Mouse (Mus musculus) heart, adult 2 months (tissue): ENCODE measurements around the gene Dram1. TPM values are rescaled to one million over a fixed set of nuclear protein-coding genes. Genes with fewer than 3 reads are reported as not detected.

Experiments
- DNase-seq, 2 experiments: peaks; one replicate each; pipeline ENCODE4 v3.0.0; 2021
- H3K27ac ChIP-seq: fragments of 200-600 bp; 2 replicates; pipeline ENCODE4 v1.8.1; 2022
- H3K27me3 ChIP-seq: fragments of 200-500 bp; 2 replicates; pipeline ENCODE4 v1.6.1; 2012; ENCODE audit warnings: mild to moderate bottlenecking, low read length, inconsistent platforms, mixed read lengths; ENCODE audit not compliant: control insufficient read depth, insufficient read depth
- H3K36me3 ChIP-seq: fragments of 200-500 bp; 2 replicates; pipeline ENCODE4 v1.6.1; 2012; ENCODE audit warnings: low read length, inconsistent platforms; ENCODE audit not compliant: control insufficient read depth, insufficient read depth
- H3K4me1 ChIP-seq: fragments of 200-500 bp; 2 replicates; pipeline ENCODE4 v1.6.1; 2011; ENCODE audit warnings: low read length; ENCODE audit not compliant: control insufficient read depth, insufficient read depth
- H3K4me3 ChIP-seq: fragments of 200-600 bp; 2 replicates; pipeline ENCODE4 v1.8.1; 2022
- H3K79me2 ChIP-seq: fragments of 200-500 bp; replicated peaks from 2 replicates; pipeline ENCODE4 v1.6.1; 2012; ENCODE audit warnings: mild to moderate bottlenecking, inconsistent platforms, low read length, moderate library complexity, mixed read lengths; ENCODE audit not compliant: control insufficient read depth, insufficient read depth
- H3K9ac ChIP-seq: fragments of 200-500 bp; 2 replicates; pipeline ENCODE4 v1.6.1; 2012; ENCODE audit warnings: low read depth, mild to moderate bottlenecking, control low read depth, inconsistent platforms, low read length, mixed read lengths
- CTCF ChIP-seq: fragments of 200-600 bp; IDR thresholded peaks from 2 replicates; pipeline ENCODE4 v1.8.1; 2022; ENCODE audit warnings: antibody characterized with exemption, mild to moderate bottlenecking, moderate library complexity
- EP300 ChIP-seq: fragments of 200-500 bp; IDR thresholded peaks from 2 replicates; pipeline ENCODE4 v1.6.1; 2011; ENCODE audit warnings: low read depth, low read length, control low read depth; ENCODE audit not compliant: insufficient read depth
- POLR2A ChIP-seq: fragments of 200-500 bp; IDR thresholded peaks from 2 replicates; pipeline ENCODE4 v1.6.1; 2011; ENCODE audit warnings: mild to moderate bottlenecking, low read depth, low read length, control low read depth; ENCODE audit not compliant: insufficient read depth
- WGBS: fragments of 180-500 bp; shearing (Covaris S2); methylation state at CpG from one replicate; pipeline ENCODE4 v1.1.7; 2018; 5-methylcytosine and 5-hydroxymethylcytosine counted together
- intact Hi-C: fragments of 180-260 bp; cut with DNase I; formaldehyde crosslinking; loops from one replicate; pipeline ENCODE4 v1.15.1; 2025
- polyA plus RNA-seq: library from polyadenylated mRNA; depleted of rRNA; stranded (reverse); fragments of >200 nt; gene quantifications from 2 replicates; pipeline ENCODE4 v1.2.3, GENCODE M21; 2012
- total RNA-seq, 2 experiments: library from RNA; stranded (reverse); gene quantifications; 2 replicates each; pipeline ENCODE4 v1.2.3; 2021

Dram1 gene
- total and polyA plus RNA-seq, 3 experiments: 3.7 to 6.8 (median 4.5) TPM

GRCm38 (mm10) chr10:88369233-88369632, 9.6 kb downstream of the Dram1 start:
- intact Hi-C loops: no loop called here
- no peaks in the 10 kb centered on the region for H3K4me1 ChIP-seq
- WGBS: 54% methylated on average over 4 of the region's 4 CpGs

DNA sequence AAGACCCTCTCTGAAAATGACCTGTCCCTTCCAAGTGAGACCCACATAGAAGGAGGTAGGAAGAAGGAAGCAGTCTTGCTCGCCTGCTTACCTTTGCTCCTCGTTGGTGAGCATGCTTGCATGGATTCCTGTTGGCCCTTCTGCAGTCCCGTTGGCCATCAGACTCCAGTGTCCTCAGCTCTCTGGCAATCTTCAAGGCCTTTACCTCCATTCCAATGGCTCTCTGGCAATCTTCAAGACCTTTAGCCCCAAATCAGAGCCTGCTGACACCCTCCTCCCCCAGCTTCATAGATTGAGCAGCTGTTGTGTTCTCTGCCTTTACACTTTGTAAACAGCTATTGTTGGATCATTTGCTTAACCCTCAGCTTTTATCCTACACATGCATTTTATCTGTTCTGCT, 14.7 kb downstream of the Dram1 start:
- TF ChIP-seq CTCF: no peak
- TF ChIP-seq POLR2A: no peak
- no peak for TF ChIP-seq EP300
- intact Hi-C loops: no loop called here
- Histone ChIP-seq H3K9ac (no peak overlapping the region), H3K79me2 (no peaks in the 10 kb centered on the region), H3K36me3 (no peaks in the 10 kb centered on the region), H3K27me3 (no peaks in the 10 kb centered on the region), H3K4me1 (no peaks in the 10 kb centered on the region), H3K4me3 (no peak overlapping the region), H3K27ac (no peak overlapping the region)
- WGBS: 83% methylated on average over 3 of the region's 3 CpGs
- no peak for DNase-seq

More at GRCm38 (mm10) chr10:88369233-88369632, 9.6 kb downstream of the Dram1 start:
- no peaks in the 10 kb centered on the region for H3K79me2 ChIP-seq
- no peaks in the 10 kb centered on the region for H3K36me3 ChIP-seq
- no peak overlapping the region for H3K27ac ChIP-seq
- no peak overlapping the region for H3K9ac ChIP-seq
- no peak overlapping the region for H3K4me3 ChIP-seq
- TF ChIP-seq CTCF (no peak), EP300 (no peak), POLR2A (no peak)
- no peak for DNase-seq
- H3K27me3 ChIP-seq: no peaks in the 10 kb centered on the region

GRCm38 (mm10) chr10:88362218-88362617, 16.7 kb downstream of the Dram1 start:
- TF ChIP-seq EP300 (no peak), POLR2A (no peak), CTCF (no peak)
- Histone ChIP-seq H3K4me1 (no peaks in the 10 kb centered on the region; the same call in 1 of the 2 replicates), H3K9ac (no peak overlapping the region), H3K79me2 (no peaks in the 10 kb centered on the region), H3K27me3 (no peaks in the 10 kb centered on the region), H3K36me3 (no peaks in the 10 kb centered on the region), H3K27ac (no peak overlapping the region), H3K4me3 (no peak overlapping the region)
- no peak for DNase-seq
- intact Hi-C loops: no loop called here
- 43% methylated on average over 1 of the region's 1 CpGs for WGBS

DNA sequence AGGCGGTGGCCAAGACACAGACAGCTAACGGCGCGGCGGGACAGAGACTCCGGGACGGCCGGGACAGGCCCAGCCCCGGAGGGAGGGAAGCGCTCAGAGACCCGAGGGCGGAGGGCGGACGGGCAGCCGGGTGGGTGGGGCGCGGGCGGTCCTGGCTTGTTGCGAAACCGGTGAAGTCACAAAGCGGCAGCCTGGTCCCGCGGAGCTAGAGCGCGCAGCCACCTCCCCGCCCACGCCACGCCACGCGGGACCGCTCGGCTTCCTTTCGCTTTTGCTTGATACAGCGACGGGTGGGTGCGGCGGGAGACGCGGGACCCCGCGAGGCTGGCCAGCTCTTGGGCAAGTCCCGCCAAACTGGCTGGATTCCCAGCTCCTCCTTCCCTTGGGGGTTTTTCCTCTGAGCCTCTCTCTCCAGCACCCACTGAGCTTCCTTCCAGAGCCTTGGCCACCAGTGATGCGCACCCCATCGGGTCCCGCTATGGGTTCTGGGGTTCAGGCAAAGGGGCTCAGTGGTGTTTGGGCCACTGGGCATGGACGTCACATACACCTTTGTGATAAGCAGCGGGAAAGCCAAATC, 21.8 kb downstream of the Dram1 start:
- intact Hi-C loops: no loop called here
- peak; percentile 83 to 88 for DNase-seq
- H3K4me3 ChIP-seq: peak overlapping the region; percentile 69
- peaks cover 1% of the 10 kb centered on the region; the same call in 1 of the 2 replicates for H3K4me1 ChIP-seq
- H3K27ac ChIP-seq: peak overlapping the region; percentile 73
- no peaks in the 10 kb centered on the region for H3K36me3 ChIP-seq
- H3K9ac ChIP-seq: peak overlapping the region; percentile 58
- no peaks in the 10 kb centered on the region for H3K27me3 ChIP-seq
- TF ChIP-seq POLR2A (0 out of 2 replicates have a peak, but pooled peaks have one; percentile 38), CTCF (no peak), EP300 (no peak)
- WGBS: 1% methylated on average over 47 of the region's 47 CpGs
- no peaks in the 10 kb centered on the region for H3K79me2 ChIP-seq

DNA sequence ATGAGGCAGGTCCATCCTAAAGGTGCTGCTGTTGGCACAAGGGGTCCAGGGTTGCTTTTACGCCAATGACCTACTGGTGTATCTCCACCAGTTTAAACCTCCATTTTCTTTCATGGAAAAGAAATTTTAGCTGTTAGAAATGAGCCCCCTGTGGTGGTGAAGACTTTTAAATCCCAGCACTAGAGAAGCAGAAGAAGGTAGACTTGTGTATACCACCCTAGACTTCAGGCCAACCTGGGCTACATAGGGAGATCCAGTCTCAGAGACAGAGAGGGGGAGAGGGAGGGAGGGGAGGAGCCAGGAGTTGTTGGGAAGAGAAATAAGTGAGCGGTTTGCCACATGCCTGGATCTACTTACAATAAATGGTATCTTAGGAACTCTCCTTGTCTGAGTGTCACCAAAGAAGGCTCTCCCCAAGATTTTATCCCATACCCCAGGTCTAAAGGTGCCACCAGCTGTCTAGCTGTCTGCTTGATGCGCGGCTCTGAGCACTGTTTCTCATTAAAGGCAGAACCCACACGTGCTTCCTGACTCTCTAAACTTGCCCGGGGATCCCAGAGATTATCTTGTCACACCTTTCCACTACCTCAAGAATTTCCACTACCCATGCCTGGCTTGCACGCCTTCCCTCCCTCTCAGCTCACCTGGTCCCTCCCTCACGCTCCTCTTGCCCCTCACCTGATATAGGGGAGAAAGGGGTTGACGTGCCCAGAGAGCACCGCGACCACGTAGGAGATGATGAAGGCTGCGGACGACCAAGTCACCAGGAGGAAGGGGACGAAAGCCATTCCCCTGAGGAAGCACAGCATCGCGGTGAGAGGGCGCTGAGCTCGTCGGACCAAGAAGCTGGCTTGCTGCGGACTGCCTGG, 22.5 kb downstream of the Dram1 start:
- H3K4me3 ChIP-seq: peak overlapping the region; percentile 69
- 16% methylated on average over 21 of the region's 21 CpGs for WGBS
- no peaks in the 10 kb centered on the region for H3K27me3 ChIP-seq
- peak overlapping the region; percentile 73 for H3K27ac ChIP-seq
- no peak for DNase-seq
- H3K4me1 ChIP-seq: peaks cover 1% of the 10 kb centered on the region; the same call in 1 of the 2 replicates
- H3K36me3 ChIP-seq: no peaks in the 10 kb centered on the region
- intact Hi-C loops: no loop called here
- TF ChIP-seq POLR2A (no peak), EP300 (no peak), CTCF (no peak)
- peak overlapping the region; percentile 58 for H3K9ac ChIP-seq
- H3K79me2 ChIP-seq: no peaks in the 10 kb centered on the region

DNA sequence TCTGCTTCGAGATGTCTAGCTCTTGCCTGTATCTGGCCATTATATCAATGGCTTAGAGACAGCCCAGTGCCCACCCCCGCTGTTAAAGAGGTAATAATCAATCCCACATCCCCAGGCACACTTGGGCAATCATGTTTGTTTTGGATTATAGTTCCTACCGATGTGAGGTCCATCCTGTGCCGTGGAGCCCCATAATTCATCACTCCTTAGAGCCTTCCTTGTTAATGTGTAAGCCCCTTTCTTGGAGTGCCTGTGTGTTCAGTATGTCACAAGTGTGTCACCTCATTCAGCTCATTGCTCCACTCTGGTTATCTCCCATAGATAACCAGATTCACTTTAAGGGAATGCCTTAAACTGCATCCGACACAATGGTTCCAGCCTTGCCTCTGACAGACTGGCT, 24.3 kb downstream of the Dram1 start:
- no peaks in the 10 kb centered on the region for H3K27me3 ChIP-seq
- no peak overlapping the region for H3K9ac ChIP-seq
- WGBS: 87% methylated on average over 5 of the region's 5 CpGs
- H3K79me2 ChIP-seq: no peaks in the 10 kb centered on the region
- no peaks in the 10 kb centered on the region for H3K36me3 ChIP-seq
- peaks cover 1% of the 10 kb centered on the region; the same call in 1 of the 2 replicates for H3K4me1 ChIP-seq
- no peak overlapping the region for H3K4me3 ChIP-seq
- intact Hi-C loops: no loop called here
- no peak overlapping the region for H3K27ac ChIP-seq
- TF ChIP-seq POLR2A (no peak), CTCF (no peak), EP300 (no peak)
- DNase-seq: no peak
